Mouse (Mus musculus) CH12.LX (cell line): ENCODE data around the gene Snrpd3.
"Not testable (repeated sequence)": the region's sequence is repeated elsewhere in the genome, so short reads cannot be mapped to it uniquely, and the experiment has no call there.

Experiments
- CTCF ChIP-seq, 2 experiments: IDR thresholded peaks in 1 of 2; conservative IDR thresholded peaks in 1 of 2; 2 replicates each; pipeline ENCODE4 v1.5.1; 2011 to 2012; ENCODE audit warnings: low read depth in 2 of 2, low read length in 2 of 2, improper control_type of control experiment in 1 of 2, inconsistent platforms in 1 of 2, mild to moderate bottlenecking in 1 of 2, moderate library complexity in 1 of 2
- EP300 ChIP-seq: IDR thresholded peaks from 2 replicates; pipeline ENCODE4 v1.6.1; 2011; ENCODE audit warnings: low read length, improper control_type of control experiment
- ETS1 ChIP-seq: conservative IDR thresholded peaks from 2 replicates; pipeline ENCODE4 v1.6.1; 2012; ENCODE audit warnings: low read depth, mild to moderate bottlenecking, inconsistent platforms, low read length, improper control_type of control experiment, moderate library complexity
- KAT2A ChIP-seq: IDR thresholded peaks from 2 replicates; pipeline ENCODE4 v1.6.1; 2012; ENCODE audit warnings: low read length, improper control_type of control experiment, inconsistent platforms; ENCODE audit not compliant: insufficient replicate concordance
- POLR2A ChIP-seq: IDR thresholded peaks from 2 replicates; pipeline ENCODE4 v1.6.1; 2011; ENCODE audit warnings: low read depth, mild to moderate bottlenecking, improper control_type of control experiment, low read length
- ZKSCAN1 ChIP-seq: IDR thresholded peaks from 2 replicates; pipeline ENCODE4 v1.6.1; 2012; ENCODE audit warnings: low read depth, inconsistent platforms, low read length, improper control_type of control experiment, borderline replicate concordance

- TF ChIP-seq CTCF (conservative IDR thresholded peaks at IDR 0.05 in 1 of 2, IDR thresholded peaks at IDR 0.05 in 1 of 2; ENCODE audit: low read depth in 2 of 2, low read length in 2 of 2); ETS1; POLR2A; ZKSCAN1; EP300; KAT2A: not testable (repeated sequence)
These were observed 42.1 kb upstream of the Snrpd3 start for GRCm38 (mm10) chr10:75475139-75475850.
